Mouse (Mus musculus) lung, postnatal 0 days (tissue): Measurements from ENCODE around the gene Stat6. TPM values are rescaled to one million over a fixed set of nuclear protein-coding genes. Genes with fewer than 3 reads are reported as not detected.

ENCODE experiments used
- ATAC-seq: fragments of 200-750 bp; cut with Nextera tagmentation; 2 replicates; pipeline ENCODE4 v1.8.0; 2017; ENCODE audit warnings: moderate library complexity
- DNase-seq: peaks from one replicate; pipeline ENCODE4 v3.0.0-alpha.2; 2016; ENCODE audit warnings: low spot score
- H3K27ac ChIP-seq: fragments of 300-500 bp; sonication (generic); 2 replicates; pipeline ENCODE4 v1.5.1; 2014; ENCODE audit warnings: antibody characterized with exemption, mild to moderate bottlenecking, low read length, mixed read lengths
- H3K27me3 ChIP-seq: fragments of 300-500 bp; sonication (generic); replicated peaks from 2 replicates; pipeline ENCODE4 v1.6.1; 2014; ENCODE audit warnings: low read length, mixed read lengths; ENCODE audit not compliant: insufficient read depth
- H3K36me3 ChIP-seq: fragments of 300-500 bp; sonication (generic); 2 replicates; pipeline ENCODE4 v1.6.1; 2014; ENCODE audit warnings: low read length, mixed read lengths; ENCODE audit not compliant: insufficient read depth
- H3K4me1 ChIP-seq: fragments of 300-500 bp; sonication (generic); 2 replicates; pipeline ENCODE4 v1.6.1; 2014; ENCODE audit warnings: antibody characterized with exemption, low read depth, low read length, mixed read lengths; ENCODE audit not compliant: insufficient read depth
- H3K4me2 ChIP-seq: fragments of 300-500 bp; sonication (generic); replicated peaks from 2 replicates; pipeline ENCODE4 v1.6.1; 2014; ENCODE audit warnings: low read depth, mild to moderate bottlenecking, low read length, moderate library complexity, mixed read lengths
- H3K4me3 ChIP-seq: fragments of 300-500 bp; sonication (generic); 2 replicates; pipeline ENCODE4 v1.5.1; 2014; ENCODE audit warnings: low read depth, low read length
- H3K9ac ChIP-seq: fragments of 300-500 bp; sonication (generic); replicated peaks from 2 replicates; pipeline ENCODE4 v1.6.1; 2014; ENCODE audit warnings: low read depth, mild to moderate bottlenecking
- H3K9me3 ChIP-seq: fragments of 300-500 bp; sonication (generic); 2 replicates; pipeline ENCODE4 v1.6.1; 2016; ENCODE audit warnings: low read length, mixed read lengths
- CTCF ChIP-seq: IDR thresholded peaks from 2 replicates; pipeline ENCODE4 v1.5.1; 2016; ENCODE audit warnings: antibody characterized with exemption, mild to moderate bottlenecking
- EP300 ChIP-seq: IDR thresholded peaks from 2 replicates; pipeline ENCODE4 v1.6.1; 2016; ENCODE audit warnings: antibody characterized with exemption, mild to moderate bottlenecking, control low read depth
- WGBS: fragments of 180-500 bp; shearing (Covaris S2); extraction: QIAGEN DNeasy Blood & Tissue Kit; methylation state at CpG from one replicate; pipeline ENCODE4 v1.1.7; 2014; 5-methylcytosine and 5-hydroxymethylcytosine counted together
- polyA plus RNA-seq: library from polyadenylated mRNA; unstranded; fragments of >200 nt; fragmentation: Nextera tagmentation; extraction: Ambion mirVana; gene quantifications from 2 replicates; pipeline ENCODE4 v1.2.1, GENCODE M21; 2015

The Stat6 gene
- polyA plus RNA-seq = 39.1 and 41.9 TPM in 2 replicates

DNA sequence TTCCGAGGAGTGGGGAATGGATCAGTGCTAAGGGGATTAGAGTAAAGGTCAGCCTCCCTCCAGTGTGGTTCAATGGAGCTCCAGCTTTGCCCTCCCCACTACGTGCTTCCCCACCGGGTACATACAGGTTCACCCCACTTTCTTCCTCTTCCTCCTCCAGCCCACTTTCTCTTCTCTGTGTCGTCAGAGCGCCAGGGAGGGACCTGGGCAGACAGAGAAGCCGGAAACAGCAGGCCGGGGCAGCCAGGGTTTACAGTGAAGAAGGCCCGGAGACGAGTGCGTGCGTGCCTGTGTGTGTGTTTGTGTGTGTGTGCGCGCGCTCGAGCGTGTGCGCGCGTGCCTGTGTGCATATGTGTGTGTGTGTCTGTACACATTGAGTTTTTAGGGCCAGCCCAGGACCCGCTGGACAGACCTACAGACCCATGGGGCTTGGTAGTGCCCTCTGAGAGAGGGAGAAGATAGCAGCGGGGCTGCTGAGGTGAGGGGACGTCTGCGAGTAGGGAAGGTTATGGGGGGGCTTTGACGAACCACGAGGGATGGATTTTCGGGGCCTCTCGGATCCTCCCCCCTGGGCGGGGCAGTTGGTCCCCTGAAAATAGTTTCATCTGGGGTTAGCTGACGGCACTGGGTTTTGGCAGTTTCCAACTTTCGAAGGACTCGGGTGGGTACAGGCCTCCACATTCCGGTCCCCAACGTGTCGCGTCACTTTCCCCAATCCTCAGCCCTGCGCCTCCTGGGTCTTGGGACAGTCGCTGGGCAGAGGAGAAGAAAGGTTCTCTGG is at the start of gene Stat6:
Gene Stat6 (plus strand): TSS at position 215 of the 781 bp plus-strand sequence.
- H3K27me3 ChIP-seq = no peaks in the 10 kb centered on the region
- peak; percentile 78 for ATAC-seq
- H3K4me1 ChIP-seq = peaks cover 6% of the 10 kb centered on the region; the same call in 1 of the 2 replicates
- peak; percentile 90 for DNase-seq
- H3K36me3 ChIP-seq = peaks cover 2% of the 10 kb centered on the region
- TF ChIP-seq EP300 = no peak
- TF ChIP-seq CTCF = no peak; the same call in 1 of the 2 replicates
- H3K9ac ChIP-seq = peak within 1 kb of the TSS; percentile 77
- H3K4me2 ChIP-seq = peak within 1 kb of the TSS; percentile 79
- WGBS = 1% methylated on average over 36 of the region's 37 CpGs
- peak within 1 kb of the TSS; percentile 66 for H3K4me3 ChIP-seq
- peak within 1 kb of the TSS; percentile 97 for H3K27ac ChIP-seq
- no peaks in the 10 kb centered on the region for H3K9me3 ChIP-seq

DNA sequence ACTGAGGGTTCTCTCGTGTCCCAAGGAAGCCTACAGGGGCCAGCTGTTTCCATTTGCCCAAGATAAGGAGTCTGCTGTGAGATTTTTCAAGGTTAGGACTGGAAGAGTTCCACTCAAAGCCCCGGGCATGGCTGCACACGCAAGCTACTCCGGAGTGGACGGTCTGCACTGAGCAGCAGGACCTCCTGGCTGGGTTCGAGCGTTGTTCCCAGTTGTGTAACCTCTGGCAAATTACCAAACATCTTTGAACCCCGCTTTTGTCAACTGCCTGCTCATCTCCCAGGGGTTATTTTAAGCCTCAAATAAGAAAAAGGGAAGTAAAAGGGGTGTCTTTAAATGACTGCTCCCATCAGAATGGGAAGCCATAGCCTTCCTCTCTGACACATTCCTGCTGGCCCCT is 48.4 kb upstream of the Stat6 start:
- Histone ChIP-seq H3K27ac (peak overlapping the region; percentile 72; the same call in 1 of the 2 replicates), H3K4me1 (peaks cover 26% of the 10 kb centered on the region; the same call in 1 of the 2 replicates), H3K36me3 (peaks cover 3% of the 10 kb centered on the region; the same call in 1 of the 2 replicates), H3K4me2 (no peak overlapping the region), H3K9ac (no peak overlapping the region), H3K9me3 (no peaks in the 10 kb centered on the region), H3K27me3 (no peaks in the 10 kb centered on the region), H3K4me3 (no peak overlapping the region)
- WGBS = 46% methylated on average over 8 of the region's 8 CpGs
- ATAC-seq (no peak), DNase-seq (no peak)
- TF ChIP-seq EP300 = no peak
- no peak for TF ChIP-seq CTCF

DNA sequence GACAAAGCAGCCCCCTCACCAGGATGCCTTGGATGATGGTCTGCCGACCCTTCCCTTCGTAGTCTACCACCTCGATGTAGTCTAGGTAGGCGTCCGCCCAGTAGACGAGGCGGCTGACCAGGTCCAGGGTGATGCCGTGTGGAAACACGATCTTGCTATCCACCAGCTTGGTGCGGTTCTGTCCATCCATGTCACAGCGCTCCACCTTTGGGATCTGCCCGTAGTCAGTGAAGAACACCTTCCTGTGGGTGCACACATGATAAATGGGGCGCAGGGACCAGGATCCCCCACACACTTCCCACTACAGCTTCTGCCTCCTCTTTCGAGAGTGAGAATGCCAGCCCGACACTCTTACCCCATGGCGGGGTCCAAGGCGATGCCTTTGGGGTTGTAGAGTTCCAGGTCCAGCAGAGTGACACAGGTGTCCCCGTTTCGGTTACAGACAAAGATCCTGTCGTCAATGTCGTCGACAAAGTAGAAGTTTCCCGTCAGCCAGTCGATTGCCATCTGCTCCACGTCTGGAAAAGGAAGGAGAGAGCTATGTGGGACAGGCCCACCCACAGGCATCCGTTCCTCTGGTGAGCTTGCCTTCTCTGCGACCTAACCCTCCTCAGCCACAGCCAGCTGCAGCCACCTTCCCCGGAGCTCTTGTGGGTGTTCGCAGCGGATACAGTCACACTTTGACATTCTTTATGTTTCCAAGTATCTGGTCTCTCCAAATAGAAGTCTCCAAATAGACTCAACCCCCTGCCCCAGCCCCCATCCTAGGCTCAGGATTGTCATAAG is 47.7 kb upstream of the Stat6 start:
- Histone ChIP-seq H3K4me2 (no peak overlapping the region), H3K4me1 (peaks cover 30% of the 10 kb centered on the region; the same call in 1 of the 2 replicates), H3K36me3 (peaks cover 3% of the 10 kb centered on the region; the same call in 1 of the 2 replicates), H3K27me3 (no peaks in the 10 kb centered on the region), H3K27ac (peak overlapping the region; percentile 72), H3K9ac (no peak overlapping the region), H3K9me3 (no peaks in the 10 kb centered on the region), H3K4me3 (no peak overlapping the region)
- WGBS = 68% methylated on average over 30 of the region's 30 CpGs
- TF ChIP-seq EP300 = no peak
- no peak for TF ChIP-seq CTCF
- DNase-seq = no peak
- ATAC-seq = no peak

DNA sequence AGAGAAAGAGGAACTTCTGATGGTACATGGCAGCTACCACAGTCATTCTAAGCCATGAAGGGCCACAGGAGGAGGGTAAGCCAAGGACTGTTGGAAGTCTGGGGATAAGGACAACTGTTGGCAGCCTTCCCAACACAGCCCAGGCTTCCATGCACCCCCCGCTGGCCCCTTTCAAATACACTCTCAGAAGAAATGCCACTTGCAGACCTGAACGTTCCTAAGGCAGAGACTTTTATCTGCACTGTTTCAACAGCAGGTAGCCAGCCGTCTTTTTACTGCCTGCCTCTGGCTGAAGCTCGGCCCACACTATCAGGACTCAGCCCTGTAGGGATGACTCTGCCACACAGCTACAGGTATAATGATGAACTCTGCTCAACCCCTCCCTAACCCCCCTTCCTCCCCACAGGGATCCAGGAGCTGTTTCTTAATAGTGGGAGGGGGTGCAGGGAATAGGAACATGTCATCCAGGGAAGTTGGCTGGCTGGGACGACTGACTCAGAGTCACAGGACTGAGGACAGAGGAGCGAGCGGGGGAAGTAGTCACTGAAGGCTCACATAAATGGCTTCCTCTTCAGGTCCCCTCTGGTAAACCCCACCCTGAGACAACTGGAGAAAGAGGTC is 46.4 kb upstream of the Stat6 start:
- Histone ChIP-seq H3K4me3 (no peak overlapping the region), H3K36me3 (peaks cover 3% of the 10 kb centered on the region; the same call in 1 of the 2 replicates), H3K9ac (0 out of 2 replicates have a peak overlapping the region, but pooled peaks have one; percentile 16), H3K4me1 (peaks cover 30% of the 10 kb centered on the region; the same call in 1 of the 2 replicates), H3K4me2 (no peak overlapping the region), H3K9me3 (no peaks in the 10 kb centered on the region), H3K27me3 (no peaks in the 10 kb centered on the region), H3K27ac (peak overlapping the region; percentile 72)
- peak; percentile 76 for DNase-seq
- 32% methylated on average over 7 of the region's 7 CpGs for WGBS
- peak; percentile 3; the same call in 1 of the 2 replicates for ATAC-seq
- TF ChIP-seq CTCF (no peak), EP300 (no peak)

DNA sequence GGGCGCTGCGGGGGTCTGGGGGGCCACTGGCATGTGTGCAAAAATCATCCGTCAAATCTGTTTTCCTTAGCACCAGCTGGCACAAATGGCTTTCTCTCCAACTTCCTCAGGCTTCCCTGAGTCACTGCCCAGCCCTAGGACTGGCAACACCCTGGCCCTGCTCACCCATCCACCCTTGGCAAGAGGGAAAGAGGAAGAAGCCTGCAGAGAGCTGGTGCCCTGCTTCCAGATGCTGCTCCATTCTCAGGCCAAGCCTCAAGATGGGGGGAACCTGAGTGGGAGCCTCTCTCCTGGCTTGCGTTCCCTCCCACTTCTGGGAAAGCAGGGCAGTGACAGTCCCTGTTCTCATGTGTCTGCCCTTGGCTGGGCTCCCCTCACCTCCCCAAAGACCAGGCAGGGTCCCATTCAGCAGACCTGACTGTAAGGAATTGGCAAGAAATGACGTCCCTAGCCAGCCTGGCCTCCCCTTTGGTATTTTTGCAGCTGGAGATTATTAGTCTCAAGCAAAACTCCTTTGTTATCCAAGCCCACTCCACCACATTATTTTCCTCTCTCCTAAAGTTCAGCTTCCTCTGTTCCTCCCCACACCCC is 45.4 kb upstream of the Stat6 start:
- peaks cover 30% of the 10 kb centered on the region; the same call in 1 of the 2 replicates for H3K4me1 ChIP-seq
- no peak overlapping the region for H3K9ac ChIP-seq
- no peak overlapping the region for H3K4me2 ChIP-seq
- DNase-seq (no peak), ATAC-seq (no peak)
- H3K36me3 ChIP-seq = peaks cover 3% of the 10 kb centered on the region; the same call in 1 of the 2 replicates
- no peaks in the 10 kb centered on the region for H3K9me3 ChIP-seq
- no peak for TF ChIP-seq CTCF
- H3K27ac ChIP-seq = peak overlapping the region; percentile 72
- no peak overlapping the region for H3K4me3 ChIP-seq
- H3K27me3 ChIP-seq = no peaks in the 10 kb centered on the region
- 67% methylated on average over 5 of the region's 5 CpGs for WGBS
